Mouse (Mus musculus) stomach, postnatal 0 days (tissue): ENCODE measurements at regions not wholly inside any gene's neighbourhood (a gene's known extent, or its start where the extent isn't known, plus 50 kb on each side); places are given as distances from the start of the nearest gene placed in this dataset.

ENCODE experiments used
- ATAC-seq: fragments of 200-750 bp; cut with Nextera tagmentation; 2 replicates; pipeline ENCODE4 v1.8.0; 2017; ENCODE audit not compliant: low FRiP score, low TSS enrichment
- DNase-seq: peaks from one replicate; pipeline ENCODE4 v3.0.0-alpha.2; 2016; ENCODE audit warnings: low spot score
- H3K27ac ChIP-seq: fragments of 300-500 bp; sonication (generic); replicated peaks from 2 replicates; pipeline ENCODE4 v1.5.1; 2014; ENCODE audit warnings: mild to moderate bottlenecking, control low read depth
- H3K27me3 ChIP-seq: fragments of 300-500 bp; sonication (generic); 2 replicates; pipeline ENCODE4 v1.6.1; 2014; ENCODE audit warnings: low read length; ENCODE audit not compliant: control insufficient read depth, insufficient read depth
- H3K36me3 ChIP-seq: fragments of 300-500 bp; sonication (generic); 2 replicates; pipeline ENCODE4 v1.6.1; 2014; ENCODE audit warnings: low read length, mixed read lengths; ENCODE audit not compliant: control insufficient read depth, insufficient read depth
- H3K4me1 ChIP-seq: fragments of 300-500 bp; sonication (generic); replicated peaks from 2 replicates; pipeline ENCODE4 v1.6.1; 2014; ENCODE audit warnings: antibody characterized with exemption; ENCODE audit not compliant: control insufficient read depth, insufficient read depth
- H3K4me2 ChIP-seq: fragments of 300-500 bp; sonication (generic); replicated peaks from 2 replicates; pipeline ENCODE4 v1.6.1; 2014; ENCODE audit warnings: low read depth, mild to moderate bottlenecking, control low read depth, moderate library complexity
- H3K4me3 ChIP-seq: fragments of 300-500 bp; sonication (generic); 2 replicates; pipeline ENCODE4 v1.5.1; 2014; ENCODE audit warnings: low read depth, low read length, control low read depth
- H3K9ac ChIP-seq: fragments of 300-500 bp; sonication (generic); 2 replicates; pipeline ENCODE4 v1.6.1; 2014; ENCODE audit warnings: mild to moderate bottlenecking, low read length, control low read depth, mixed read lengths
- H3K9me3 ChIP-seq: fragments of 300-500 bp; sonication (generic); 2 replicates; pipeline ENCODE4 v1.6.1; 2016; ENCODE audit warnings: low read length; ENCODE audit not compliant: control insufficient read depth
- CTCF ChIP-seq: IDR thresholded peaks from 2 replicates; pipeline ENCODE4 v1.5.1; 2016; ENCODE audit warnings: antibody characterized with exemption, low read depth, mild to moderate bottlenecking, moderate library complexity
- EP300 ChIP-seq: optimal IDR thresholded peaks from 2 replicates; pipeline ENCODE3; 2016; ENCODE audit warnings: antibody characterized with exemption
- WGBS: fragments of 180-500 bp; shearing (Covaris S2); extraction: QIAGEN DNeasy Blood & Tissue Kit; methylation state at CpG from one replicate; pipeline ENCODE4 v1.1.7; 2014; 5-methylcytosine and 5-hydroxymethylcytosine counted together

GRCm38 (mm10) chr4:153223019-153223418 lies 259.6 kb downstream of the Ajap1 start:
- no peak overlapping the region for H3K9ac ChIP-seq
- no peaks in the 10 kb centered on the region for H3K36me3 ChIP-seq
- no peaks in the 10 kb centered on the region for H3K4me1 ChIP-seq
- H3K4me3 ChIP-seq = no peak overlapping the region
- H3K9me3 ChIP-seq = no peaks in the 10 kb centered on the region
- no peak overlapping the region for H3K27ac ChIP-seq
- no peak for TF ChIP-seq EP300
- no peak for TF ChIP-seq CTCF
- no peak overlapping the region for H3K4me2 ChIP-seq
- no peak for DNase-seq
- ATAC-seq = no peak
- no peaks in the 10 kb centered on the region for H3K27me3 ChIP-seq
- 74% methylated on average over 5 of the region's 5 CpGs for WGBS

- Histone ChIP-seq H3K4me1 (no peaks in the 10 kb centered on the region), H3K27ac (no peak overlapping the region), H3K27me3 (no peaks in the 10 kb centered on the region), H3K9me3 (no peaks in the 10 kb centered on the region), H3K4me3 (no peak overlapping the region), H3K4me2 (no peak overlapping the region), H3K36me3 (no peaks in the 10 kb centered on the region), H3K9ac (no peak overlapping the region)
- ATAC-seq (no peak), DNase-seq (no peak)
- 14% methylated on average over 5 of the region's 6 CpGs for WGBS
- TF ChIP-seq EP300 (no peak), CTCF (no peak)
These were observed 262.1 kb downstream of the Ajap1 start for GRCm38 (mm10) chr4:153220485-153220884.

- Histone ChIP-seq H3K36me3 (no peaks in the 10 kb centered on the region), H3K4me3 (no peak overlapping the region), H3K9ac (no peak overlapping the region), H3K4me1 (no peaks in the 10 kb centered on the region), H3K4me2 (no peak overlapping the region), H3K9me3 (no peaks in the 10 kb centered on the region), H3K27me3 (no peaks in the 10 kb centered on the region), H3K27ac (no peak overlapping the region)
- no peak for TF ChIP-seq EP300
- TF ChIP-seq CTCF = no peak
- 14% methylated on average over 7 of the region's 7 CpGs for WGBS
- DNase-seq (no peak), ATAC-seq (no peak)
These were observed 262.5 kb downstream of the Ajap1 start for GRCm38 (mm10) chr4:153220074-153220473.

- Histone ChIP-seq H3K4me3 (no peak overlapping the region), H3K4me1 (no peaks in the 10 kb centered on the region), H3K9me3 (no peaks in the 10 kb centered on the region), H3K27me3 (no peaks in the 10 kb centered on the region), H3K36me3 (no peaks in the 10 kb centered on the region), H3K9ac (no peak overlapping the region), H3K4me2 (no peak overlapping the region), H3K27ac (no peak overlapping the region)
- TF ChIP-seq CTCF (no peak), EP300 (no peak)
- 74% methylated on average over 9 of the region's 9 CpGs for WGBS
- peak; percentile 48 for ATAC-seq
- DNase-seq = no peak
These were observed 265.1 kb downstream of the Ajap1 start for GRCm38 (mm10) chr4:153217541-153217980.

GRCm38 (mm10) chr4:153212095-153212494 lies 270.5 kb downstream of the Ajap1 start:
- no peaks in the 10 kb centered on the region for H3K27me3 ChIP-seq
- WGBS = 54% methylated on average over 11 of the region's 11 CpGs
- no peak for DNase-seq
- no peak for ATAC-seq
- no peaks in the 10 kb centered on the region for H3K36me3 ChIP-seq
- TF ChIP-seq CTCF = no peak
- H3K27ac ChIP-seq = no peak overlapping the region
- H3K4me1 ChIP-seq = no peaks in the 10 kb centered on the region
- no peak overlapping the region for H3K4me3 ChIP-seq
- H3K4me2 ChIP-seq = no peak overlapping the region
- no peak overlapping the region for H3K9ac ChIP-seq
- H3K9me3 ChIP-seq = no peaks in the 10 kb centered on the region

- H3K4me1 ChIP-seq = no peaks in the 10 kb centered on the region
- TF ChIP-seq CTCF = no peak
- TF ChIP-seq EP300 = no peak
- H3K9ac ChIP-seq = no peak overlapping the region
- no peak overlapping the region for H3K4me3 ChIP-seq
- H3K27me3 ChIP-seq = no peaks in the 10 kb centered on the region
- ATAC-seq (no peak), DNase-seq (no peak)
- 65% methylated on average over 2 of the region's 2 CpGs for WGBS
- no peak overlapping the region for H3K27ac ChIP-seq
- no peaks in the 10 kb centered on the region for H3K9me3 ChIP-seq
- H3K36me3 ChIP-seq = no peaks in the 10 kb centered on the region
- H3K4me2 ChIP-seq = no peak overlapping the region
These were observed 273.8 kb downstream of the Ajap1 start for GRCm38 (mm10) chr4:153208822-153209221.
